In genomic region chr17:47215841-47216240, GRCm38 (mm10) we compare ENCODE assay signal across 31 mouse cellular contexts.
DNase-seq lines count a peak whose midpoint lies in the region; ATAC-seq and TF ChIP-seq lines count a peak whose summit lies in the region.
"Had no signal": no experiment of that assay in that cellular context is flagged by ENCODE, and none has a peak within 500 bp of the region (broad histone marks: within the 10 kb centered on the region; RNA-seq: fewer than 3 reads in every experiment).

No protein-coding gene starts in this region.

- ATAC-seq in megakaryocyte, adult 5-6 weeks (ENCODE audit: poor library complexity, severe bottlenecking): peak; percentile 75
- ATAC-seq: forebrain, embryonic 15.5 days; hindbrain, embryonic 16.5 days; intestine, embryonic 15.5 days; lung, postnatal 0 days; midbrain, embryonic 16.5 days had no signal

- TF ChIP-seq POLR2A in MEL (IDR thresholded peaks at IDR 0.05; ENCODE audit: control insufficient read depth in 1 of 2, insufficient read depth in 1 of 2, low read depth in 1 of 2, low read length in 2 of 2, poor library complexity in 1 of 2): no peak

- peak overlapping the region; percentile 74 for H3K27ac ChIP-seq in MEL (ENCODE audit: control insufficient read depth, low read depth, low read length)
- H3K27ac ChIP-seq in brown adipose tissue, adult 24 weeks (replicated peaks; ENCODE audit: low read depth, low read length): 0 out of 2 replicates have a peak overlapping the region, but pooled peaks have one; percentile 23
- H3K27ac ChIP-seq: embryonic facial prominence, embryonic 13.5 days; forebrain, embryonic 10.5 days; forebrain, embryonic 15.5 days; gastrocnemius, adult 2 months; heart, embryonic 13.5 days; hindbrain, embryonic 10.5 days; intestine, embryonic 15.5 days; left cerebral cortex, adult 2 months; limb, embryonic 12.5 days; neural tube, embryonic 12.5 days; stomach, embryonic 15.5 days had no signal

- TF ChIP-seq RAD21 in MEL (IDR thresholded peaks at IDR 0.05; ENCODE audit: low read depth, low read length): no peak

- peak overlapping the region; percentile 23; the same call in 1 of the 2 replicates for H3K9ac ChIP-seq in MEL (ENCODE audit: control insufficient read depth, low read depth, low read length, poor library complexity, severe bottlenecking)
- H3K9ac ChIP-seq: embryonic facial prominence, embryonic 13.5 days; forebrain, embryonic 15.5 days; heart, embryonic 13.5 days; intestine, embryonic 15.5 days; limb, embryonic 12.5 days; neural tube, embryonic 12.5 days; stomach, embryonic 15.5 days had no signal

- peaks cover 0 to 20% of the 10 kb centered on the region in 2 experiments; a peak in 2 of 4 replicates for H3K36me3 ChIP-seq in MEL (ENCODE audit: control insufficient read depth in 1 of 2, insufficient read depth in 2 of 2, low read length in 2 of 2)
- no peaks in the 10 kb centered on the region for H3K36me3 ChIP-seq in splenic B cell, adult 2 months (ENCODE audit: control insufficient read depth, insufficient read depth, low read length, poor library complexity, severe bottlenecking)
- H3K36me3 ChIP-seq: forebrain, embryonic 15.5 days; G1E; heart, embryonic 13.5 days; intestine, embryonic 15.5 days; stomach, embryonic 15.5 days had no signal

- peak; percentile 72 for DNase-seq in MEL (ENCODE audit: low read depth, low spot score)
- peak; percentile 3 for DNase-seq in splenic B cell, adult 2 months (ENCODE audit: low read depth, low spot score)
- DNase-seq in right cerebral cortex, postnatal 4 days: no peak
- DNase-seq in thymus, postnatal 25 days: no peak
- no peak for DNase-seq in gastrocnemius, adult 18-20 months (ENCODE audit: low spot score)
- DNase-seq: adrenal gland, postnatal 25 days; cerebellum, adult 8-10 months; cerebellum, postnatal 36 days; gastrocnemius, adult 2 months; gastrocnemius, postnatal 36 days; heart, postnatal 10 days; kidney, adult 2 months; kidney, postnatal 10 days; layer of hippocampus, adult 9-11 months had no signal

- no peak for TF ChIP-seq CTCF in MEL (IDR thresholded peaks at IDR 0.05 in 2 of 3, conservative IDR thresholded peaks at IDR 0.05 in 1 of 3; ENCODE audit: control insufficient read depth in 1 of 3, insufficient read depth in 1 of 3, low read depth in 2 of 3, low read length in 3 of 3, poor library complexity in 1 of 3, severe bottlenecking in 1 of 3)

- H3K27me3 ChIP-seq in MEL (ENCODE audit: control insufficient read depth in 1 of 2, insufficient read depth in 2 of 2, low read length in 2 of 2): no peaks in the 10 kb centered on the region
- H3K27me3 ChIP-seq in splenic B cell, adult 2 months (ENCODE audit: control insufficient read depth, insufficient read depth, low read length, poor library complexity, severe bottlenecking): no peaks in the 10 kb centered on the region
- H3K27me3 ChIP-seq: embryonic facial prominence, embryonic 13.5 days; forebrain, embryonic 15.5 days; heart, embryonic 13.5 days; intestine, embryonic 15.5 days; limb, embryonic 12.5 days; neural tube, embryonic 12.5 days; stomach, embryonic 15.5 days had no signal

- no peak; a peak in 1 of 4 replicates for TF ChIP-seq EP300 in MEL (IDR thresholded peaks at IDR 0.05; ENCODE audit: low read depth in 1 of 2, low read length in 2 of 2)

- peaks cover 8 to 33% of the 10 kb centered on the region in 2 experiments for H3K4me1 ChIP-seq in MEL (ENCODE audit: control insufficient read depth in 1 of 2, insufficient read depth in 2 of 2, low read length in 2 of 2)
- no peaks in the 10 kb centered on the region; the same call in 1 of the 2 replicates for H3K4me1 ChIP-seq in brown adipose tissue, adult 24 weeks (ENCODE audit: control insufficient read depth, insufficient read depth, insufficient read length, low read length)
- H3K4me1 ChIP-seq: embryonic facial prominence, embryonic 13.5 days; forebrain, embryonic 10.5 days; forebrain, embryonic 15.5 days; heart, embryonic 13.5 days; hindbrain, embryonic 10.5 days; intestine, embryonic 15.5 days; limb, embryonic 12.5 days; neural tube, embryonic 12.5 days; stomach, embryonic 15.5 days had no signal

- no peaks in the 10 kb centered on the region for H3K9me3 ChIP-seq in MEL (replicated peaks; ENCODE audit: insufficient read depth, low read length)
- H3K9me3 ChIP-seq: embryonic facial prominence, embryonic 13.5 days; forebrain, embryonic 10.5 days; forebrain, embryonic 15.5 days; G1E; heart, embryonic 13.5 days; hindbrain, embryonic 10.5 days; intestine, embryonic 15.5 days; limb, embryonic 12.5 days; neural tube, embryonic 12.5 days; stomach, embryonic 15.5 days had no signal

- H3K79me2 ChIP-seq in MEL (ENCODE audit: control insufficient read depth, insufficient read depth, low read length, poor library complexity): no peaks in the 10 kb centered on the region

- H3K4me3 ChIP-seq in MEL (ENCODE audit: control insufficient read depth in 1 of 2, insufficient read depth in 1 of 2, low read depth in 2 of 2, low read length in 2 of 2): no peak overlapping the region
- no peak overlapping the region for H3K4me3 ChIP-seq in brown adipose tissue, adult 24 weeks (ENCODE audit: insufficient read depth, low read depth, low read length)
- H3K4me3 ChIP-seq: embryonic facial prominence, embryonic 13.5 days; forebrain, embryonic 10.5 days; forebrain, embryonic 15.5 days; gastrocnemius, adult 2 months; heart, embryonic 13.5 days; hindbrain, embryonic 10.5 days; intestine, embryonic 15.5 days; left cerebral cortex, adult 2 months; limb, embryonic 12.5 days; myocyte; neural tube, embryonic 12.5 days; stomach, embryonic 15.5 days had no signal

TF ChIP-seq in MEL, 35 proteins besides CTCF, POLR2A, EP300 and RAD21:
- TF ChIP-seq ZC3H11A (IDR thresholded peaks at IDR 0.05; ENCODE audit: low read depth, low read length) (no peak), ELF1 (IDR thresholded peaks at IDR 0.05; ENCODE audit: low read depth, low read length) (peak; percentile 56)
TF ChIP-seq in MEL: peak in this region for 1.

Comparison
In these comparisons a context has a peak if more than half of its experiments do, and no peak if none do; other contexts are left out.
1. DNase-seq: peak in MEL (single experiment) and splenic B cell, adult 2 months (single experiment); none in right cerebral cortex, postnatal 4 days (single experiment), thymus, postnatal 25 days (single experiment) and gastrocnemius, adult 18-20 months (single experiment).